Mouse (Mus musculus) CH12.LX (cell line): Measurements from ENCODE around the gene Grin2c. TPM values are rescaled to one million over a fixed set of nuclear protein-coding genes. Genes with fewer than 3 reads are reported as not detected.

Source experiments
- DNase-seq: peaks from one replicate; pipeline ENCODE4 v3.0.0-alpha.2; 2013; ENCODE audit errors: extremely low read depth
- H3K27ac ChIP-seq: 2 replicates; pipeline ENCODE4 v1.5.1; 2012; ENCODE audit warnings: low read depth, mild to moderate bottlenecking, control low read depth, moderate library complexity; ENCODE audit not compliant: insufficient read depth
- H3K27me3 ChIP-seq: replicated peaks from 2 replicates; pipeline ENCODE3; 2012; ENCODE audit warnings: inconsistent platforms
- H3K36me3 ChIP-seq, 2 experiments: replicated peaks in 1 of 2; 2 replicates each; pipeline versions ENCODE3 to v1.6.1; 2012; ENCODE audit warnings: inconsistent platforms in 1 of 2, low read length in 1 of 2, mild to moderate bottlenecking in 1 of 2, mixed read lengths in 1 of 2, moderate library complexity in 1 of 2; ENCODE audit not compliant: control insufficient read depth in 1 of 2, insufficient read depth in 1 of 2
- H3K4me1 ChIP-seq, 2 experiments: 2 replicates each; pipeline ENCODE4 v1.6.1; 2012; ENCODE audit warnings: inconsistent platforms in 1 of 2, moderate library complexity in 1 of 2; ENCODE audit not compliant: insufficient read depth in 2 of 2, control insufficient read depth in 1 of 2
- H3K4me2 ChIP-seq: 2 replicates; pipeline ENCODE4 v1.6.1; 2012; ENCODE audit warnings: low read depth, mild to moderate bottlenecking, control low read depth; ENCODE audit not compliant: poor library complexity, insufficient read depth, severe bottlenecking
- H3K4me3 ChIP-seq, 3 experiments: fragments of 150-350 bp in 1 of 3; sonication (generic) in 1 of 3; replicated peaks in 1 of 3; 2 replicates each; pipeline versions ENCODE3 to v1.5.1; 2011 to 2012; ENCODE audit warnings: low read depth in 2 of 3, low read length in 2 of 3, mild to moderate bottlenecking in 2 of 3, moderate library complexity in 2 of 3, control low read depth in 1 of 3, improper control_type of control experiment in 1 of 3, inconsistent platforms in 1 of 3, mixed read lengths in 1 of 3; ENCODE audit not compliant: poor library complexity in 1 of 3
- H3K79me2 ChIP-seq: replicated peaks from 2 replicates; pipeline ENCODE4 v1.6.1; 2012; ENCODE audit warnings: mild to moderate bottlenecking, moderate library complexity; ENCODE audit not compliant: control insufficient read depth, poor library complexity, insufficient read depth, severe bottlenecking; ENCODE audit errors: extremely low read depth
- H3K9ac ChIP-seq: 2 replicates; pipeline ENCODE4 v1.6.1; 2012; ENCODE audit warnings: low read depth, mild to moderate bottlenecking, control low read depth, moderate library complexity; ENCODE audit not compliant: insufficient read depth
- H3K9me3 ChIP-seq: replicated peaks from 2 replicates; pipeline ENCODE3; 2012; ENCODE audit warnings: low read length, inconsistent platforms, mixed read lengths
- CTCF ChIP-seq, 2 experiments: IDR thresholded peaks in 1 of 2; conservative IDR thresholded peaks in 1 of 2; 2 replicates each; pipeline ENCODE4 v1.5.1; 2011 to 2012; ENCODE audit warnings: low read depth in 2 of 2, low read length in 2 of 2, improper control_type of control experiment in 1 of 2, inconsistent platforms in 1 of 2, mild to moderate bottlenecking in 1 of 2, moderate library complexity in 1 of 2
- E2F4 ChIP-seq: IDR thresholded peaks from 2 replicates; pipeline ENCODE4 v1.6.1; 2011; ENCODE audit warnings: low read depth, low read length, improper control_type of control experiment; ENCODE audit not compliant: insufficient replicate concordance
- ELF1 ChIP-seq: IDR thresholded peaks from 2 replicates; pipeline ENCODE4 v1.6.1; 2014; ENCODE audit warnings: low read depth, mild to moderate bottlenecking, inconsistent platforms, low read length, improper control_type of control experiment
- ETS1 ChIP-seq: conservative IDR thresholded peaks from 2 replicates; pipeline ENCODE4 v1.6.1; 2012; ENCODE audit warnings: low read depth, mild to moderate bottlenecking, inconsistent platforms, low read length, improper control_type of control experiment, moderate library complexity
- JUN ChIP-seq: IDR thresholded peaks from 2 replicates; pipeline ENCODE4 v1.6.1; 2011; ENCODE audit warnings: low read depth, mild to moderate bottlenecking, low read length, improper control_type of control experiment, moderate library complexity; ENCODE audit not compliant: insufficient read depth
- JUND ChIP-seq: conservative IDR thresholded peaks from 2 replicates; pipeline ENCODE4 v1.6.1; 2011; ENCODE audit warnings: low read depth, low read length, improper control_type of control experiment
- KAT2A ChIP-seq: IDR thresholded peaks from 2 replicates; pipeline ENCODE4 v1.6.1; 2012; ENCODE audit warnings: low read length, improper control_type of control experiment, inconsistent platforms; ENCODE audit not compliant: insufficient replicate concordance
- MAX ChIP-seq: IDR thresholded peaks from 2 replicates; pipeline ENCODE4 v1.6.1; 2011; ENCODE audit warnings: low read length, improper control_type of control experiment
- MAZ ChIP-seq: IDR thresholded peaks from 2 replicates; pipeline ENCODE4 v1.6.1; 2012; ENCODE audit warnings: low read depth, mild to moderate bottlenecking, inconsistent platforms, low read length, improper control_type of control experiment, moderate library complexity
- MEF2A ChIP-seq: IDR thresholded peaks from 2 replicates; pipeline ENCODE4 v1.6.1; 2014; ENCODE audit warnings: low read depth, mild to moderate bottlenecking, inconsistent platforms, low read length, improper control_type of control experiment, borderline replicate concordance
- MXI1 ChIP-seq: IDR thresholded peaks from 2 replicates; pipeline ENCODE4 v1.6.1; 2011; ENCODE audit warnings: mild to moderate bottlenecking, low read depth, low read length, improper control_type of control experiment
- NELFE ChIP-seq: IDR thresholded peaks from 2 replicates; pipeline ENCODE4 v1.6.1; 2011; ENCODE audit warnings: low read depth, low read length, improper control_type of control experiment
- NRF1 ChIP-seq: IDR thresholded peaks from 2 replicates; pipeline ENCODE4 v1.6.1; 2014; ENCODE audit warnings: low read depth, mild to moderate bottlenecking, inconsistent platforms, low read length, improper control_type of control experiment, moderate library complexity
- PAX5 ChIP-seq: IDR thresholded peaks from 2 replicates; pipeline ENCODE4 v1.6.1; 2012; ENCODE audit warnings: low read length, inconsistent platforms, mixed read lengths
- POLR2A ChIP-seq: IDR thresholded peaks from 2 replicates; pipeline ENCODE4 v1.6.1; 2011; ENCODE audit warnings: low read depth, mild to moderate bottlenecking, improper control_type of control experiment, low read length
- SMC3 ChIP-seq: IDR thresholded peaks from 2 replicates; pipeline ENCODE4 v1.6.1; 2011; ENCODE audit warnings: low read depth, low read length, improper control_type of control experiment
- TCF12 ChIP-seq: IDR thresholded peaks from 2 replicates; pipeline ENCODE4 v1.6.1; 2014; ENCODE audit warnings: low read depth, mild to moderate bottlenecking, inconsistent platforms, low read length, improper control_type of control experiment
- UBTF ChIP-seq: IDR thresholded peaks from 2 replicates; pipeline ENCODE4 v1.6.1; 2012; ENCODE audit warnings: low read depth, mild to moderate bottlenecking, inconsistent platforms, low read length, improper control_type of control experiment, moderate library complexity
- USF2 ChIP-seq: conservative IDR thresholded peaks from 2 replicates; pipeline ENCODE4 v1.6.1; 2011; ENCODE audit warnings: low read depth, low read length, improper control_type of control experiment
- ZC3H11A ChIP-seq: IDR thresholded peaks from 2 replicates; pipeline ENCODE4 v1.6.1; 2012; ENCODE audit warnings: low read depth, mild to moderate bottlenecking, inconsistent platforms, low read length, improper control_type of control experiment
- ZKSCAN1 ChIP-seq: IDR thresholded peaks from 2 replicates; pipeline ENCODE4 v1.6.1; 2012; ENCODE audit warnings: low read depth, inconsistent platforms, low read length, improper control_type of control experiment, borderline replicate concordance
- ZNF384 ChIP-seq: IDR thresholded peaks from 2 replicates; pipeline ENCODE4 v1.6.1; 2012; ENCODE audit warnings: low read depth, low read length, improper control_type of control experiment, inconsistent platforms
- dilution Hi-C: fragments of 300-500 bp; cut with MboI; formaldehyde crosslinking; loops from 2 replicates; pipeline ENCODE4 v1.14.3; 2020; ENCODE audit warnings: low sequenced_read_pairs; ENCODE audit not compliant: extremely low pct_unique_long_range_greater_than_20kb, extremely low pct_ligation_motif_present
- in situ Hi-C: fragments of 300-500 bp; cut with MboI; formaldehyde crosslinking; loops from 3 replicates; pipeline ENCODE4 v1.14.3; 2019; ENCODE audit warnings: low sequenced_read_pairs, low pct_ligation_motif_present, low pct_unique_long_range_greater_than_20kb, mixed read lengths
- polyA plus RNA-seq: library from polyadenylated mRNA; unstranded; fragments of >175 nt; gene quantifications from 2 replicates; pipeline ENCODE4 v1.2.1, GENCODE M21; 2012; ENCODE audit warnings: low read depth; ENCODE audit not compliant: insufficient read length
- total RNA-seq, 2 experiments: library from RNA; depleted of rRNA; stranded (reverse); fragments of 300-350 nt in 1 of 2; fragments of >200 nt in 1 of 2; gene quantifications; 2 replicates each; pipeline ENCODE4 v1.2.3; 2012 to 2014

Grin2c gene
- total and polyA plus RNA-seq, 3 experiments: 0.04 TPM; not detected in 2

DNA sequence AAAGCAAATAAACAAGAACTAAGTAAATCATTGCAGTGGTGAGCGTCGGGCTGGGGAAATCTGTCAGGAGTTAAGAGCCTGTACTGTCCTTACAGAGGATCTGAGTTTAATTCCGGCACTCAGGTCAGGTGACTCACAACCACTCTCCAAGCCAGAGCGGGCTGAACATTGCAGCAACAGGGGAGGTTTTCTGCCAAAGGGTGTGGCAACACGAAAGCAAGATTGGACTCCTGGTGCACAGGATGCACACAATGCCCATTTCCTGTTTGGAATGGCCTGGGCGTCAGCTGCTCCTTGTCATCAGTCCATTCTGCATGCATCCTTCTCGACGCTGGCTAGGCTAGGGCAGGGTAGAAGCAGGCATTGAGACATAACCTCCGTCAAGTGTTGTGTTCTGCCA is 47.8 kb downstream of the Grin2c start:
- Histone ChIP-seq H3K27me3 (no peaks in the 10 kb centered on the region), H3K4me3 (no peak overlapping the region), H3K36me3 (peaks cover 11 to 79% of the 10 kb centered on the region in 2 experiments), H3K27ac (no peak overlapping the region), H3K9ac (no peak overlapping the region), H3K79me2 (no peaks in the 10 kb centered on the region), H3K4me2 (no peak overlapping the region), H3K4me1 (peaks cover 0 to 1% of the 10 kb centered on the region in 2 experiments; a peak in 3 of 4 replicates), H3K9me3 (no peaks in the 10 kb centered on the region)
- TF ChIP-seq ELF1 (no peak), POLR2A (no peak), ZC3H11A (no peak), JUND (no peak), PAX5 (no peak), E2F4 (no peak), MAZ (no peak), SMC3 (no peak), USF2 (no peak)
- DNase-seq: no peak
- in situ Hi-C loops (loop anchor here (10.0 kb wide), 1 partner anchor 256 kb away; the partner anchor contains the start of gene Armc7), dilution Hi-C loops (no loop called here)

DNA sequence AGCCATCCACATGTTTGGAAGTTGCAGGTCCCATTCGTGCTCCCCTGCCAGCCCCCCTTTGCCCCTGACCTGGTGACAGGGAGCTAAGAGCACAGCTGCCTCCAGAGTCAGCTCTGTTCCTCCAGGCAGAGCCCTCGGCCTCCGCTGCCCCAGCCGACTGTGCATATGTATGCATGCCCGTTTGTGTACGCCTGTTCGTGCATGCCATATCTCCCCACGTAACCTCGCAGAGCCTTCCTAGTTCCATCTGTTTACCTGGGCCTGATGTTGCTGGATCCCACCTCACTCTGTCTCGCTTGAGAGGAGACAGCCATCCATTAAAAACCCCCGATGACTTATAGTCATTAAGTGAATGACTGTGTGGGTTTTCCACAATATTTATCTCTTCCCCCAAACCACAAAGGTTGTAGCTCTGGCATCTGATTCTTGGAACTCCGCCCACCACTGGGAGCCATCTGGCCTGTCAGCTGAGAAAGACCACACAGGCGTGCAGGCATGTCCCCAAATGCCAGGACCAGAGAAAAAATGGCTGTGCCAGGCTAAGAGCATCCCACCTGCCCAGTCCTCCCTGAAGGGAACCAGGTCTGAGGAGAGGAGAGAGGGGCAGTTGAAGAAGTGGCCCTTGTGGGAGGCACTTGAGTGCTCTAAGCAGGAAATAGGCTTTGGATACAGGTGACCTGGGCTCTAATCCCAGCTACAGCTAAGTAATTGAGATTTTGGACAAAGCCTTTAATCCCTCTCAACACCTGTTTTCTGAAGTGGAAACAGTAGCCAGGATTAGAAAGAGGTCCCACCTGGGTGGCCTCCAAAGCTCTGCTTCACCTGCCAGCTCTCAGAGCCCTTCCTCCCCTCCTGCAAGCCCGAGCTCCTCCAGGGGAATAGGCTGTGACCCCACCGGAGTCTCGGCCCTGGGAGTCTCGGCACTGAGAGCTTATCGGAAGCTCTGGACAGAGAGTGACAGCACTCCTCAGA is 49.3 kb downstream of the Grin2c start:
- dilution Hi-C loops: no loop called here
- no peak overlapping the region for H3K4me3 ChIP-seq
- in situ Hi-C loops: loop anchor here (10.0 kb wide), 1 partner anchor 257 kb away; the partner anchor contains the start of gene Armc7
- H3K36me3 ChIP-seq: peaks cover 7 to 78% of the 10 kb centered on the region in 2 experiments
- no peak for TF ChIP-seq JUND
- TF ChIP-seq SMC3: no peak
- no peak for TF ChIP-seq ETS1
- no peak for TF ChIP-seq CTCF (conservative IDR thresholded peaks at IDR 0.05 in 1 of 2, IDR thresholded peaks at IDR 0.05 in 1 of 2; ENCODE audit: low read depth in 2 of 2, low read length in 2 of 2)
- TF ChIP-seq TCF12: no peak
- TF ChIP-seq JUN: no peak
- no peak for TF ChIP-seq MAX
- no peak for TF ChIP-seq UBTF
- no peak for TF ChIP-seq MEF2A
- TF ChIP-seq NRF1: no peak
- no peak for TF ChIP-seq ZKSCAN1
- TF ChIP-seq ELF1: no peak
- TF ChIP-seq ZNF384: no peak
- TF ChIP-seq NELFE: no peak
- no peak for TF ChIP-seq MXI1
- no peak for TF ChIP-seq POLR2A
- TF ChIP-seq ZC3H11A: no peak
- TF ChIP-seq KAT2A: no peak
- no peaks in the 10 kb centered on the region for H3K79me2 ChIP-seq
- no peaks in the 10 kb centered on the region for H3K9me3 ChIP-seq
- no peak overlapping the region for H3K9ac ChIP-seq
- no peak overlapping the region for H3K4me2 ChIP-seq
- no peaks in the 10 kb centered on the region for H3K27me3 ChIP-seq
- no peak for DNase-seq
- H3K4me1 ChIP-seq: no peaks in the 10 kb centered on the region; a peak in 2 of 4 replicates
- no peak overlapping the region for H3K27ac ChIP-seq
